Mouse (Mus musculus): ENCODE measurements around the gene Zfp958. TPM values are rescaled to one million over a fixed set of nuclear protein-coding genes. Genes with fewer than 3 reads are reported as not detected.

The Zfp958 gene
- 6.7 and 8.1 TPM in 2 replicates for polyA plus RNA-seq (2012; rRNA removed)

DNA sequence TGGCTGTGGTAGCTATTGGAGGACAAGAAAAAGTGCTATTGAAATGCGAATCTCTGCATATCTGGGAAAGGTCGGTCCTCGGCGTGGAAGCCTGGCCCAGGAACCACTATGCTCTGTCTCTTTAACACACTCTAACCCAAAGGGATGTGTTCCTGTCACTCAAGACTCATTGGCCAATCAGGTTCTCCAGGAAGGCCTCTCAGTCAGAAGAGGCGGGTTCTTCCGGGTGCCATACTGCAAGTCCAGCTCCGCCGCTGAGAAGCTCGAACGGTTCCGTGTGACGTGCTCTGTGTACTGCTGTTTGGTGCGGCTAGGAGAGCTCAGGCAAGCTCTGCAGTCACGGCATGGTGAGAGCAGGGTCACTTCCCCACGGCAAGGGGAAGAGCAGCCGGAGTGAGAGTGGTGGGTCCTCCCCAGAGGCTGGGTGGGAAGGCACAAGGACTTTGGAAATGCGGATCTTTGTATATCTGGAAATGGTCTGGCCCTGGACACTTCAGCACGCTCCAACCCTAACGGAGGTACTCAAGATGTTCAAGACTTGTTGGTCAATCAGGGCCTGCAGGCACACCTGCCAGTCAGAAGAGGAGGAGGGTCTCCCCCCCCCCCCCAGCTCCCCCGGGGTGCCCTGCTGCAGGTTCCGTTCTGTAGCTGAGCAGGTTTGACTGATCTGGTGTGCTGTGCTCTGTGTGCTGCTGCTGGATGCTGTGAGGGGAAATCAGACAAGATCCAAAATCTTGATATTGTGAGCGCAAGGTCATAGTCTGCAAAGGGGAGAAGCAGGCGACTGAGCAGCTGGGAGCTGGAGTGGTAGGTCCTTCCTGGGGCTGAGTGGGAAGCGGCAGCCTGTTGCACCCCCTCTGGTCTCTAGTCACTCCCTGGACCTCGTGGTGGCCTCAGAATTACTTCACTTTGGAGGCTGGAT is at the start of gene Zfp958:
Zfp958 (plus strand) TSS at position 236 of the 922 bp plus-strand sequence.

Other genes with a start within 250 kb of the Zfp958 start
- gene Cers4, start 120.1 kb upstream of the Zfp958 start, polyA plus RNA-seq (2012; rRNA removed): 60.1 and 66.1 TPM in 2 replicates
- 4.7 and 7.0 TPM in 2 replicates for gene Shcbp1, start 166.4 kb downstream of the Zfp958 start, polyA plus RNA-seq (2012; rRNA removed)

Measured in central nervous system, embryonic 18 days (tissue).